Mouse (Mus musculus): ENCODE data around the gene Gm32802.
"Not testable (repeated sequence)": the region's sequence is repeated elsewhere in the genome, so short reads cannot be mapped to it uniquely, and the experiment has no call there.

DNA sequence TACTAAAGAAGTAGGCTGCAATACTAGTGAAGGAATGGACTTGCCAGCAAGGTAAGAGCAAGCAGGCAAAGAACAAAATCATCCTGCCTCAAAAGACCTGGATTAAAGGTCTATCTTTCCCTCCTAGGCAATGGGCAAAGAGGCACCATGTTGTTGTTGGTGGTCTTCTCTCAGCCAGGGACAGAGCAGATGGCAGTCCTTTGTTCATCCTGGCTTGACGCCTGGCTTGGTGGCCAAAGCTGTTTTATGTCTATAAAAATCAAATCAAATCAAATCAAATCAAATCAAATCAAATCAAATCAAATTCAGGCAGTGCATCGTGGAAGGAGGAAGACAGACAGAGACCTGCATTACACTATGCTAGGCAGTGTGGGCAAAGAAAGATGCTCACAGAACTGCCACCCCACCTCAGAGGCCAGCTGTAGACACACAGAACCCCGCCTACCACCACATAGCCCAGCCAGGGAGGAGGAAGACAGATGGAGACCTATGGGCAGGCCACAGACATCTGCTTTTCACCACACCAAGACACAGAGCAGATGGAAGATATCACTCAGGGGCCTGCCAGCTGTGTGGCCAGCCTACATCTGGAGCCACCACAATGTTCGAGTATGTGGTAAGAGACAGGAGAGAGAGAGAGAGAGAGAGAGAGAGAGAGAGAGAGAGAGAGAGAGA is 42.6 kb upstream of the Gm32802 start:
- TF ChIP-seq HCFC1 (IDR thresholded peaks at IDR 0.05; ENCODE audit: low read depth, low read length); MAFK (IDR thresholded peaks at IDR 0.05; ENCODE audit: insufficient replicate concordance, low read length): not testable (repeated sequence)

Data from CH12.LX (cell line).